Mouse (Mus musculus) kidney, embryonic 14.5 days (tissue): ENCODE measurements around the gene Sos2. TPM values are rescaled to one million over a fixed set of nuclear protein-coding genes. Genes with fewer than 3 reads are reported as not detected.
"Not testable (repeated sequence)": the region's sequence is repeated elsewhere in the genome, so short reads cannot be mapped to it uniquely, and the experiment has no call there.

Source experiments
- ATAC-seq: fragments of 200-750 bp; cut with Nextera tagmentation; 2 replicates; pipeline ENCODE4 v1.8.0; 2017; ENCODE audit warnings: moderate number of reproducible peaks, mild to moderate bottlenecking, moderate TSS enrichment, moderate library complexity; ENCODE audit not compliant: low FRiP score, low TSS enrichment
- H3K27ac ChIP-seq: fragments of 300-500 bp; sonication (generic); 2 replicates; pipeline ENCODE4 v1.5.1; 2014; ENCODE audit warnings: low read depth, mild to moderate bottlenecking, low read length, moderate library complexity, mixed read lengths
- H3K27me3 ChIP-seq: fragments of 300-500 bp; sonication (generic); 2 replicates; pipeline ENCODE4 v1.6.1; 2014; ENCODE audit warnings: mild to moderate bottlenecking, low read length; ENCODE audit not compliant: control insufficient read depth, insufficient read depth
- H3K36me3 ChIP-seq: fragments of 300-500 bp; sonication (generic); 2 replicates; pipeline ENCODE4 v1.6.1; 2014; ENCODE audit warnings: low read length, mixed read lengths; ENCODE audit not compliant: control insufficient read depth, insufficient read depth
- H3K4me1 ChIP-seq: fragments of 300-500 bp; sonication (generic); 2 replicates; pipeline ENCODE4 v1.6.1; 2014; ENCODE audit warnings: low read length, mixed read lengths; ENCODE audit not compliant: control insufficient read depth, insufficient read depth
- H3K4me2 ChIP-seq: fragments of 300-500 bp; sonication (generic); replicated peaks from 2 replicates; pipeline ENCODE4 v1.6.1; 2014; ENCODE audit warnings: low read depth, mild to moderate bottlenecking, low read length
- H3K4me3 ChIP-seq: fragments of 300-500 bp; sonication (generic); 2 replicates; pipeline ENCODE4 v1.5.1; 2014; ENCODE audit warnings: mild to moderate bottlenecking, low read length
- H3K9ac ChIP-seq: fragments of 300-500 bp; sonication (generic); 2 replicates; pipeline ENCODE4 v1.6.1; 2014; ENCODE audit warnings: low read depth, mild to moderate bottlenecking, low read length, moderate library complexity
- H3K9me3 ChIP-seq: fragments of 300-500 bp; sonication (generic); 2 replicates; pipeline ENCODE4 v1.6.1; 2016; ENCODE audit warnings: low read length; ENCODE audit not compliant: control insufficient read depth
- WGBS: fragments of 180-500 bp; shearing (Covaris S2); extraction: QIAGEN DNeasy Blood & Tissue Kit; methylation state at CpG from one replicate; pipeline ENCODE4 v1.1.7; 2014; 5-methylcytosine and 5-hydroxymethylcytosine counted together
- polyA plus RNA-seq: library from polyadenylated mRNA; unstranded; fragments of >200 nt; fragmentation: Nextera tagmentation; extraction: Ambion mirVana; gene quantifications from 2 replicates; pipeline ENCODE4 v1.2.1, GENCODE M21; 2014

Sos2 gene
- polyA plus RNA-seq, 1 experiment from 2014 or later, result 12.0 TPM

- Histone ChIP-seq H3K9ac (no peak overlapping the region), H3K4me3 (no peak overlapping the region), H3K36me3 (no peaks in the 10 kb centered on the region), H3K4me2 (no peak overlapping the region), H3K27ac (no peak overlapping the region), H3K9me3 (no peaks in the 10 kb centered on the region), H3K4me1 (no peaks in the 10 kb centered on the region), H3K27me3 (no peaks in the 10 kb centered on the region)
- no peak for ATAC-seq
- WGBS, result 76% methylated on average over 3 of the region's 3 CpGs
These were observed 113.4 kb downstream of the Sos2 start for GRCm38 (mm10) chr12:69568266-69568665.

DNA sequence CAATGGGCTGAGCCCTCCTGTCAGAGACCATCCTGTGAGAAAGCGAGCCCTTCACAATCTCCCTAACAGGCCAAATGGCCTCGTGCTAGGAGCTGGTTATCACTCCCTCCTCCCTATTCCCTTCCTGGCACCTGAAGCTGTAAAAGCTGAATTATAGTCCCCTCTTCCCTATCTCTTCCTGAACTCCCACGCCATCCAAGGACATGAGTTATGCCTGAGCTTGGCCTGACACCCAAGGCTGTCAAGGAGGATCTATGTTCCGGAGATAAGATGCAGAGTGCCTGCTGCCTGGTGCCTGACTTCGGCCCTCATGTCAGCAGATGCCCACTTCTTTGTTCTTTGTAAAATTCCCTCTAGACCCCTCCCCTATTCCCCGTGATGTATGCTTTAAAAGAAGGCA, 120.6 kb downstream of the Sos2 start:
- H3K9ac ChIP-seq, H3K4me2 ChIP-seq, H3K27me3 ChIP-seq, H3K36me3 ChIP-seq, H3K27ac ChIP-seq, ATAC-seq, H3K4me3 ChIP-seq, H3K4me1 ChIP-seq, H3K9me3 ChIP-seq: not testable (repeated sequence)
- WGBS, result 51% methylated on average over 6 of the region's 6 CpGs

GRCm38 (mm10) chr12:69556221-69556861, 125.3 kb downstream of the Sos2 start:
- no peak for ATAC-seq

DNA sequence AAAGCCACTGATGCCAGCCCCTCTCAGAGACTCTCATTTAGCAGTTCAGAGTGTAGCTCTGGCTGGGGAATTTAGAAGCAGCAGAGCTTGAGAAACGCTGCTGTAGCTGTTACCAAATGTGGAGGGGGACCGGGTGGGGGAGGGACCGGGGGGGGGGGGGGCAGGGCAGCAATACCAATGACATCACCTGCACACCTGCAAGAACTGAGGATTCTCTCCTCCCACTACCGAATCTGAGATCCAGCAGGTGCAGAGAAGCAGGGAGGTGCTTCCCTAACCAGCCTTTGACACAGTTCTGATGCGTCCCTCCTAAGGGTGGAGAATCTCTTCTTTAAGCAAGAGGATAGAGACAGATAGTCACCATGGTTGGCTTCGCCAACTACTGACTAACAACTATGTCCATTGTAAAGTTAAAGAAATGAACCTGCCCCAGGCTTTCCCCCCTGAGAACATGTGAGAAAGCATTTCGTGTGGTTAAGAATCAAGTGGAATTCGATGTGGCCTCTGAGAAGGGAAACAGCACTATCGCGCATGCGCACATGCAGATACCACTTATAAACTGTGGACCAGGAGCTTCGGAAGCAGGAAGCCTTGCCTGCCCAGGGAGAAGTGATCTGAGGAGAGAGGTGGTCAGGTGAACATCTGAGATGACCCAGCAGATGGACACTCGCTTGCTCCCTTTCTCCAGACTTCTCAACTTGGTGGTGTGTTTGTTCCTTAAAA, 136.0 kb downstream of the Sos2 start:
- H3K27me3 ChIP-seq, result no peaks in the 10 kb centered on the region
- WGBS, result 79% methylated on average over 13 of the region's 13 CpGs

More at GRCm38 (mm10) chr12:69556221-69556861, 125.3 kb downstream of the Sos2 start:
- 0 out of 2 replicates have a peak, but pooled peaks cover under 1% of the 10 kb centered on the region for H3K9me3 ChIP-seq
- no peaks in the 10 kb centered on the region for H3K36me3 ChIP-seq
- no peak overlapping the region for H3K27ac ChIP-seq
- no peaks in the 10 kb centered on the region; the same call in 1 of the 2 replicates for H3K4me1 ChIP-seq
- H3K4me2 ChIP-seq, result no peak overlapping the region
- H3K4me3 ChIP-seq, result no peak overlapping the region
- H3K9ac ChIP-seq, result no peak overlapping the region
- WGBS, result 52% methylated on average over 6 of the region's 6 CpGs
- no peaks in the 10 kb centered on the region for H3K27me3 ChIP-seq

GRCm38 (mm10) chr12:69544994-69545393, 136.7 kb downstream of the Sos2 start:
- Histone ChIP-seq H3K4me1 (peaks cover 7% of the 10 kb centered on the region; the same call in 1 of the 2 replicates), H3K36me3 (no peaks in the 10 kb centered on the region), H3K4me3 (no peak overlapping the region), H3K9me3 (no peaks in the 10 kb centered on the region), H3K27ac (no peak overlapping the region), H3K27me3 (no peaks in the 10 kb centered on the region), H3K9ac (no peak overlapping the region), H3K4me2 (no peak overlapping the region)
- ATAC-seq, result no peak
- 81% methylated on average over 6 of the region's 6 CpGs for WGBS

More for the DNA sequence above, 136.0 kb downstream of the Sos2 start:
- no peak overlapping the region for H3K4me3 ChIP-seq
- no peaks in the 10 kb centered on the region for H3K9me3 ChIP-seq
- H3K9ac ChIP-seq, result no peak overlapping the region
- H3K36me3 ChIP-seq, result no peaks in the 10 kb centered on the region
- H3K27ac ChIP-seq, result no peak overlapping the region
- ATAC-seq, result no peak
- no peak overlapping the region for H3K4me2 ChIP-seq
- H3K4me1 ChIP-seq, result peaks cover 7% of the 10 kb centered on the region; the same call in 1 of the 2 replicates

GRCm38 (mm10) chr12:69544562-69544961, 137.1 kb downstream of the Sos2 start:
- no peaks in the 10 kb centered on the region for H3K36me3 ChIP-seq
- no peak overlapping the region for H3K4me2 ChIP-seq
- no peak overlapping the region for H3K4me3 ChIP-seq
- no peak overlapping the region for H3K27ac ChIP-seq
- WGBS, result 40% methylated on average over 2 of the region's 2 CpGs
- H3K9ac ChIP-seq, result no peak overlapping the region
- H3K4me1 ChIP-seq, result peaks cover 7% of the 10 kb centered on the region; the same call in 1 of the 2 replicates
- no peaks in the 10 kb centered on the region for H3K9me3 ChIP-seq
- no peak for ATAC-seq
- H3K27me3 ChIP-seq, result no peaks in the 10 kb centered on the region

GRCm38 (mm10) chr12:69542376-69542775, 139.3 kb downstream of the Sos2 start:
- no peak for ATAC-seq
- H3K9ac ChIP-seq, result no peak overlapping the region
- no peak overlapping the region for H3K27ac ChIP-seq
- 90% methylated on average over 8 of the region's 8 CpGs for WGBS
- no peaks in the 10 kb centered on the region for H3K27me3 ChIP-seq
- no peaks in the 10 kb centered on the region for H3K9me3 ChIP-seq
- H3K4me1 ChIP-seq, result peaks cover 20% of the 10 kb centered on the region
- no peak overlapping the region for H3K4me2 ChIP-seq
- H3K36me3 ChIP-seq, result no peaks in the 10 kb centered on the region
- H3K4me3 ChIP-seq, result no peak overlapping the region

GRCm38 (mm10) chr12:69541663-69542062, 140.0 kb downstream of the Sos2 start:
- no peak for ATAC-seq
- 60% methylated on average over 8 of the region's 8 CpGs for WGBS
- H3K4me1 ChIP-seq, result peaks cover 27% of the 10 kb centered on the region
- H3K4me2 ChIP-seq, result no peak overlapping the region
- no peaks in the 10 kb centered on the region for H3K27me3 ChIP-seq
- no peaks in the 10 kb centered on the region for H3K9me3 ChIP-seq
- H3K27ac ChIP-seq, result no peak overlapping the region; the same call in 1 of the 2 replicates
- H3K4me3 ChIP-seq, result no peak overlapping the region
- H3K9ac ChIP-seq, result no peak overlapping the region
- no peaks in the 10 kb centered on the region for H3K36me3 ChIP-seq

GRCm38 (mm10) chr12:69539353-69539752, 142.3 kb downstream of the Sos2 start:
- H3K4me3 ChIP-seq, result no peak overlapping the region
- H3K27ac ChIP-seq, result no peak overlapping the region
- H3K9ac ChIP-seq, result no peak overlapping the region
- no peaks in the 10 kb centered on the region for H3K9me3 ChIP-seq
- H3K4me2 ChIP-seq, result no peak overlapping the region
- H3K36me3 ChIP-seq, result no peaks in the 10 kb centered on the region
- no peak for ATAC-seq
- peaks cover 29% of the 10 kb centered on the region for H3K4me1 ChIP-seq
- H3K27me3 ChIP-seq, result no peaks in the 10 kb centered on the region
- WGBS, result 64% methylated on average over 7 of the region's 7 CpGs
